Mouse (Mus musculus) natural killer cell, adult 2 months (primary cell): ENCODE data around the gene Tmem245.

ENCODE experiments used
- DNase-seq, 2 experiments: peaks; one replicate each; pipeline ENCODE4 v3.0.0; 2022; ENCODE audit warnings: low spot score in 2 of 2

Tmem245 gene

GRCm38 (mm10) chr4:56946641-56947640 lies at the start of gene Tmem245:
Tmem245 (minus strand) TSS chr4:56947437.
- peak; percentile 86 to 90 for DNase-seq

GRCm38 (mm10) chr4:56993331-56993730 lies 46.1 kb upstream of the Tmem245 start:
- no peak for DNase-seq

GRCm38 (mm10) chr4:56991951-56992350 lies 44.7 kb upstream of the Tmem245 start:
- no peak for DNase-seq

- DNase-seq, result no peak
Observed at GRCm38 (mm10) chr4:56990215-56990584, 43.0 kb upstream of the Tmem245 start, which contains the start of gene Frrs1l. Frrs1l (minus strand) TSS chr4:56990391.

GRCm38 (mm10) chr4:56989431-56990214 lies 42.4 kb upstream of the Tmem245 start:
- DNase-seq, result no peak

- DNase-seq, result no peak
Observed at GRCm38 (mm10) chr4:56965586-56966179, 18.4 kb upstream of the Tmem245 start.

GRCm38 (mm10) chr4:56963687-56964086 lies 16.4 kb upstream of the Tmem245 start:
- DNase-seq, result no peak

- no peak for DNase-seq
Observed at GRCm38 (mm10) chr4:56961320-56961925, 14.2 kb upstream of the Tmem245 start.

GRCm38 (mm10) chr4:56957518-56957917 lies 10.3 kb upstream of the Tmem245 start:
- DNase-seq, result no peak

GRCm38 (mm10) chr4:56953235-56953634 lies 6.0 kb upstream of the Tmem245 start:
- no peak for DNase-seq

GRCm38 (mm10) chr4:56951701-56952100 lies 4.5 kb upstream of the Tmem245 start:
- DNase-seq, result no peak

GRCm38 (mm10) chr4:56949494-56949893 lies 2.3 kb upstream of the Tmem245 start:
- DNase-seq, result no peak

- DNase-seq, result no peak
Observed at GRCm38 (mm10) chr4:56946180-56946579, 1.1 kb downstream of the Tmem245 start.

- no peak for DNase-seq
Observed at GRCm38 (mm10) chr4:56944286-56944685, 3.0 kb downstream of the Tmem245 start.

GRCm38 (mm10) chr4:56943258-56943657 lies 4.0 kb downstream of the Tmem245 start:
- DNase-seq, result no peak

- no peak for DNase-seq
Observed at GRCm38 (mm10) chr4:56942567-56942966, 4.7 kb downstream of the Tmem245 start.

GRCm38 (mm10) chr4:56941481-56941880 lies 5.8 kb downstream of the Tmem245 start:
- no peak for DNase-seq

GRCm38 (mm10) chr4:56937136-56937535 lies 10.1 kb downstream of the Tmem245 start:
- DNase-seq, result no peak

- no peak for DNase-seq
Observed at GRCm38 (mm10) chr4:56935327-56935726, 11.9 kb downstream of the Tmem245 start.

GRCm38 (mm10) chr4:56933154-56933553 lies 14.1 kb downstream of the Tmem245 start:
- no peak for DNase-seq

- DNase-seq, result no peak
Observed at GRCm38 (mm10) chr4:56932096-56932495, 15.1 kb downstream of the Tmem245 start.

- DNase-seq, result no peak
Observed at GRCm38 (mm10) chr4:56930312-56930711, 16.9 kb downstream of the Tmem245 start.
